Mouse (Mus musculus) kidney, postnatal 10 days (tissue): ENCODE results near the gene Rad50.
A peak's percentile ranks its signal among the peaks of the same experiment; 100 is the strongest.

Experiments
- DNase-seq: peaks from one replicate; pipeline ENCODE4 v3.0.0; 2021; ENCODE audit warnings: mixed read lengths

The Rad50 gene

GRCm38 (mm10) chr11:53691979-53692378, 15.1 kb downstream of the Rad50 start:
- DNase-seq, result peak; percentile 56

- no peak for DNase-seq
These were observed 24.1 kb downstream of the Rad50 start for GRCm38 (mm10) chr11:53682994-53683530.

- DNase-seq, result no peak
These were observed 24.9 kb downstream of the Rad50 start for GRCm38 (mm10) chr11:53682170-53682569.

GRCm38 (mm10) chr11:53681686-53682085, 25.4 kb downstream of the Rad50 start:
- no peak for DNase-seq

GRCm38 (mm10) chr11:53680141-53680540, 27.0 kb downstream of the Rad50 start:
- DNase-seq, result no peak

- DNase-seq, result no peak
These were observed 35.7 kb downstream of the Rad50 start for GRCm38 (mm10) chr11:53671414-53671813.

- no peak for DNase-seq
These were observed 43.0 kb downstream of the Rad50 start for GRCm38 (mm10) chr11:53664091-53664490.

GRCm38 (mm10) chr11:53662794-53663674, 44.1 kb downstream of the Rad50 start:
- no peak for DNase-seq

- DNase-seq, result no peak
These were observed 49.3 kb downstream of the Rad50 start for GRCm38 (mm10) chr11:53657828-53658227.

GRCm38 (mm10) chr11:53657381-53657780, 49.7 kb downstream of the Rad50 start:
- DNase-seq, result no peak

GRCm38 (mm10) chr11:53656558-53657202, 50.4 kb downstream of the Rad50 start:
- DNase-seq, result no peak

GRCm38 (mm10) chr11:53655043-53655442, 52.1 kb downstream of the Rad50 start:
- no peak for DNase-seq

- DNase-seq, result no peak
These were observed 54.7 kb downstream of the Rad50 start for GRCm38 (mm10) chr11:53652427-53652826.

GRCm38 (mm10) chr11:53651441-53651840, 55.7 kb downstream of the Rad50 start:
- no peak for DNase-seq

- DNase-seq, result no peak
These were observed 63.1 kb downstream of the Rad50 start for GRCm38 (mm10) chr11:53644017-53644416.

- no peak for DNase-seq
These were observed 64.3 kb downstream of the Rad50 start for GRCm38 (mm10) chr11:53642744-53643279.

- no peak for DNase-seq
These were observed 69.3 kb downstream of the Rad50 start for GRCm38 (mm10) chr11:53637803-53638260.

- no peak for DNase-seq
These were observed 69.9 kb downstream of the Rad50 start for GRCm38 (mm10) chr11:53637046-53637802.

GRCm38 (mm10) chr11:53636183-53636646, 70.9 kb downstream of the Rad50 start:
- peak; percentile 43 for DNase-seq

- no peak for DNase-seq
These were observed 71.4 kb downstream of the Rad50 start for GRCm38 (mm10) chr11:53635590-53636182.

GRCm38 (mm10) chr11:53634556-53634955, 72.6 kb downstream of the Rad50 start, which contains the start of gene Il13:
Gene Il13 (minus strand): TSS chr11:53634702.
- DNase-seq, result no peak

GRCm38 (mm10) chr11:53633644-53634043, 73.5 kb downstream of the Rad50 start:
- DNase-seq, result no peak
